Mouse (Mus musculus) embryonic facial prominence, embryonic 13.5 days (tissue): ENCODE data around the gene Gm49510. TPM values are rescaled to one million over a fixed set of nuclear protein-coding genes. Genes with fewer than 3 reads are reported as not detected.

Source experiments
- ATAC-seq: fragments of 200-750 bp; cut with Nextera tagmentation; 2 replicates; pipeline ENCODE4 v1.8.0; 2017; ENCODE audit warnings: low read depth; ENCODE audit not compliant: insufficient number of reproducible peaks, insufficient read depth, low FRiP score, low TSS enrichment
- H3K27ac ChIP-seq: fragments of 300-500 bp; sonication (generic); 2 replicates; pipeline ENCODE4 v1.5.1; 2015; ENCODE audit warnings: moderate library complexity, mild to moderate bottlenecking, inconsistent platforms
- H3K27me3 ChIP-seq: fragments of 300-500 bp; sonication (generic); 2 replicates; pipeline ENCODE4 v1.6.1; 2015; ENCODE audit warnings: mild to moderate bottlenecking, inconsistent platforms
- H3K36me3 ChIP-seq: fragments of 300-500 bp; sonication (generic); 2 replicates; pipeline ENCODE4 v1.6.1; 2015; ENCODE audit warnings: mild to moderate bottlenecking, inconsistent platforms
- H3K4me1 ChIP-seq: fragments of 300-500 bp; sonication (generic); 2 replicates; pipeline ENCODE4 v1.6.1; 2015; ENCODE audit warnings: inconsistent platforms
- H3K4me2 ChIP-seq: fragments of 300-500 bp; sonication (generic); 2 replicates; pipeline ENCODE4 v1.6.1; 2015; ENCODE audit warnings: moderate library complexity, mild to moderate bottlenecking, inconsistent platforms
- H3K4me3 ChIP-seq: fragments of 300-500 bp; sonication (generic); 2 replicates; pipeline ENCODE4 v1.5.1; 2015; ENCODE audit warnings: mild to moderate bottlenecking, inconsistent platforms
- H3K9ac ChIP-seq: fragments of 300-500 bp; sonication (generic); 2 replicates; pipeline ENCODE4 v1.6.1; 2015; ENCODE audit warnings: mild to moderate bottlenecking, inconsistent platforms
- H3K9me3 ChIP-seq: fragments of 300-500 bp; sonication (generic); 2 replicates; pipeline ENCODE4 v1.6.1; 2016; ENCODE audit warnings: inconsistent platforms
- WGBS: fragments of 180-500 bp; shearing (Covaris S2); methylation state at CpG from one replicate; pipeline ENCODE4 v1.1.7; 2015; ENCODE audit warnings: mixed read lengths; 5-methylcytosine and 5-hydroxymethylcytosine counted together
- microRNA-seq: library from miRNA; unstranded; fragments of <30 nt; microRNA quantifications from one replicate; pipeline ENCODE4, GENCODE M21; 2016
- polyA plus RNA-seq: library from polyadenylated mRNA; unstranded; fragments of >200 nt; fragmentation: Nextera tagmentation; extraction: Ambion mirVana; gene quantifications from 2 replicates; pipeline ENCODE4 v1.2.1, GENCODE M21; 2015

Gm49510 gene
- polyA plus RNA-seq, 1 experiment from 2014 or later = 0.18 TPM

DNA sequence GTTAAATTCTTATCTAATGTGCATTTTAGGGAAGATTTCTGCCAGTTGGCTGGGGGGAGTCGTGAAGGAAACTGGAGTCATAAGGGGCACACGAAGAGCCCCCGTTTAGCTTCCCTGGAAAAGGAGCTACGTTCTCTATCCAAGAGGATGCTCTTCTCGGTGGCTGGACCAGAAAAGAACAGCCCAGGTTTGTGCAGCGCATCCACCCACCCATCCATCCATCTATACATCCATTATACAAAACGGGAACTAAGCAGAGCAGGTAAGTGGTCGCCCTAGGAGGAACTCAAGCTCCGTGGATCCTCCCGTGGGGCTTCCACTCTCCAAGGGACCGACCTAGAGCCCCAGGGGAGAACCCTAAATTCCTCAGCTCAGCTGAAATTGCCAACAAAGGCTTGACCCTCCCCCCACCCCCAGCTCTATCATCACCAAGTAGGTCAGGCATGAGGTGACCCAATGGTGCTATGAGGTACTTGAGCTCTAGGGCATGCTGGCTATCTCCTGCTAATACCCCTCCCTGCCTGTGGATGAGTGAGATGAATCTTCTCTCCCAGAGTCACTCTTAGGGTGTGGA is 48.8 kb downstream of the Gm49510 start:
- peak overlapping the region; percentile 49; the same call in 1 of the 2 replicates for H3K27ac ChIP-seq
- peaks cover 9% of the 10 kb centered on the region; the same call in 1 of the 2 replicates for H3K36me3 ChIP-seq
- WGBS = 4% methylated on average over 11 of the region's 11 CpGs
- H3K27me3 ChIP-seq = no peaks in the 10 kb centered on the region
- H3K4me2 ChIP-seq = peak overlapping the region; percentile 73
- H3K9me3 ChIP-seq = no peaks in the 10 kb centered on the region
- H3K4me3 ChIP-seq = peak overlapping the region; percentile 54
- H3K4me1 ChIP-seq = peaks cover 13% of the 10 kb centered on the region; the same call in 1 of the 2 replicates
- ATAC-seq = no peak
- peak overlapping the region; percentile 73 for H3K9ac ChIP-seq

DNA sequence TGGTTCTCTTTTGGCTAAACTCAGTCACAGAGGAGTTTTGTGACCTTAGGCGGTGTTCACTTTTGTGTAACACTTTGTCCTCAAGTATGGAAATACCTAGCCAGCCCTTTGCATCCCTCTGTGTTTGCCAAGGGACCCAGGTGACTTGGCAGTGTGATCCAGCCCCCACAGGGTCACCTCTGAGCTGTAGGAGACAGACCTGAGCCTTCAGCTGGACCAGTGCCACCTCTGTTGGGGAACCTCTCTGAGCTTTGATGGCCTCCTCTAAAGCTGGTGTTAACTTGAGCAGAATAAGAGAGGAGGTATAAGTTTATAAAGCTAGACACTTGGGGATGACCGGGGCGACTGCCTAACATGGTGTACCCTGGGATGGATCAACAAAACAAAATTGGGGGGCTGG is 49.4 kb downstream of the Gm49510 start:
- peaks cover 12% of the 10 kb centered on the region; the same call in 1 of the 2 replicates for H3K36me3 ChIP-seq
- H3K27ac ChIP-seq = no peak overlapping the region
- H3K4me3 ChIP-seq = no peak overlapping the region
- no peak for ATAC-seq
- no peak overlapping the region for H3K9ac ChIP-seq
- peak overlapping the region; percentile 25 for H3K4me2 ChIP-seq
- peaks cover 12% of the 10 kb centered on the region; the same call in 1 of the 2 replicates for H3K4me1 ChIP-seq
- 96% methylated on average over 3 of the region's 3 CpGs for WGBS
- H3K9me3 ChIP-seq = no peaks in the 10 kb centered on the region
- H3K27me3 ChIP-seq = no peaks in the 10 kb centered on the region

DNA sequence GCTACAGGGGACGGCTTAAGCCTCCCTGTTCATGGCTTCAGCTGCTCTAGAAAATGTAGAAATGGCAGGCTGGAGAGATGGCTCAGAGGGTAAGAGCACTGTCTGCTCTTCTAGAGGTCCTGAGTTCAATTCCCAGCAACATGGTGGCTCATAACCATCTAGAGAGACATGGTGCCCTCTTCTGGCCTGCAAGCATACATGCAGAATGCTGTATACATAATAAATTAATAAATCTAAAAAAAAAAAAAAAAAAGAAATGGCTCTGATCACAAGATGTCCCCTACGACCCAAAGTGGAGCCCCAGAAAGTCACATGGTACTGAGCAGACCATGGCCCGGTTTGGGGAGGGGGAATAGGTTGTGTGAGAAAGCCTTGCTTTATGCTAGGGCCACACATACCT is 56.2 kb downstream of the Gm49510 start:
- H3K36me3 ChIP-seq = peaks cover 33% of the 10 kb centered on the region
- WGBS = 67% methylated on average over 3 of the region's 3 CpGs
- H3K27ac ChIP-seq = no peak overlapping the region

DNA sequence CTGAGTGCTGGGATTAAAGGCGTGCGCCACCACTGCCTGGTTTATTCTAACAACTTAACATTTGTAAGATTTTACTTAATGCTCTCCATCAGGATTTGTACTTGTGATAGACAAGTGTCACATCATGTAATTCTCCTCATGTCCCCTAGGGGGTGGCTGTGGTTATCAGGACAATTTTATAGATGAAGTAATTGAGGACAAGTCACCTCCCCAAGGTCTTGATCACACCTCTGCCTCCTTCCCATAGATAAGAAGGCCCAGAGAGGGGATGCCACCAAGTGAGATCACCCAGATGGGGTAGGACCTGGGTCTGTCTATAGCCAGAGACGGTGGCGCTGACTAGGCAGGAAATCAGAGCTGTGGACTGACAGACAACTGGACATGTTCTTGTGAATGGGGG is 56.9 kb downstream of the Gm49510 start:
- no peak for ATAC-seq
- Histone ChIP-seq H3K4me3 (no peak overlapping the region), H3K4me1 (peaks cover 12% of the 10 kb centered on the region), H3K4me2 (no peak overlapping the region), H3K36me3 (peaks cover 40% of the 10 kb centered on the region), H3K9me3 (no peaks in the 10 kb centered on the region), H3K9ac (no peak overlapping the region), H3K27ac (no peak overlapping the region; the same call in 1 of the 2 replicates), H3K27me3 (no peaks in the 10 kb centered on the region)
- 83% methylated on average over 4 of the region's 4 CpGs for WGBS

More for the DNA sequence above, 56.2 kb downstream of the Gm49510 start:
- no peak for ATAC-seq
- no peak overlapping the region for H3K9ac ChIP-seq
- no peak overlapping the region for H3K4me2 ChIP-seq
- no peaks in the 10 kb centered on the region for H3K27me3 ChIP-seq
- no peaks in the 10 kb centered on the region for H3K9me3 ChIP-seq
- H3K4me1 ChIP-seq = peaks cover 12% of the 10 kb centered on the region
- H3K4me3 ChIP-seq = no peak overlapping the region

DNA sequence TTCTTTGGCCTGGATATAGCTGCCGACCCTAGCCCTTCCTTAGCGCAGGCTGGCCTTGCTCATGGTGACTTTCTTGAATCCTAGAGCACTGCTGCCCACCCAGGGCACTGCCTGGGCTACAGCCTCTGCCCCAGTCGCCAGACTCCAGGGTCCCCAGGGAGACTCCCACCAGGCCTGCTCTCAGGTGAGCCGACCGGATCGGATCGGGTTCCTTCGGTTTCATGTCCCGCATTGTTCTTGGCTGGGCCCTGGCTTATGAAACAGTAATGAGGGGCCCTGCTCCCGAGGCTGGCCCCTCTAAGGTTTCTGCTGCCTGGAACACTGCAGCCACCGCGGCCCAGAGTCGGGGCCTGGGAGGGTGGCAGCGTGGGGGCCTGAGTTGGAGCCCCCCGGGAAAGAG is 57.6 kb downstream of the Gm49510 start:
- peak overlapping the region; percentile 73 for H3K27ac ChIP-seq
- H3K4me3 ChIP-seq = no peak overlapping the region
- ATAC-seq = peak; percentile 40
- peaks cover 12% of the 10 kb centered on the region for H3K4me1 ChIP-seq
- 56% methylated on average over 15 of the region's 15 CpGs for WGBS
- peak overlapping the region; percentile 22 for H3K4me2 ChIP-seq
- H3K9me3 ChIP-seq = no peaks in the 10 kb centered on the region
- H3K9ac ChIP-seq = peak overlapping the region; percentile 51
- peaks cover 43% of the 10 kb centered on the region for H3K36me3 ChIP-seq
- H3K27me3 ChIP-seq = no peaks in the 10 kb centered on the region

DNA sequence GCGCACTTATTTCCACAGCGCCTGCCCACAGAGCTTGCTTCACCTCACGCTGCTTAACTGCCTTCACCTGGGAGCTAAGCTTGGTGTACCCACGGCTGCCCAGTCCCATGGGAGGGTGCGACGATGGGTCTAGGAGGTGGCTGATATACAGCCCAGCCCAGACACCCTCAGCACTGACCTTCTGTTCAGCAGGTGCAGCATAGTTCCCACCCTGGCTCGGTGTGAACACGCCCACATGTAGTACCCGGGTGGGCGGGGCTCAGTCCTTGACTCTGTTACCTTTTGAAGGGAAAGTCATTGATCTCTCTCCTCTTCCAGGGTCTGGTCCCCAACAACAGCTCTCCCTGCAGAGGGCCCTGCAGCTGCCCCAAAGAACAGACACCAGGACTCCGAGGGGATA is 60.1 kb downstream of the Gm49510 start:
- Histone ChIP-seq H3K36me3 (peaks cover 45% of the 10 kb centered on the region), H3K9ac (no peak overlapping the region), H3K9me3 (no peaks in the 10 kb centered on the region), H3K4me2 (no peak overlapping the region), H3K4me3 (no peak overlapping the region), H3K27me3 (no peaks in the 10 kb centered on the region), H3K27ac (no peak overlapping the region), H3K4me1 (peaks cover 15% of the 10 kb centered on the region)
- 89% methylated on average over 11 of the region's 11 CpGs for WGBS
- no peak for ATAC-seq

DNA sequence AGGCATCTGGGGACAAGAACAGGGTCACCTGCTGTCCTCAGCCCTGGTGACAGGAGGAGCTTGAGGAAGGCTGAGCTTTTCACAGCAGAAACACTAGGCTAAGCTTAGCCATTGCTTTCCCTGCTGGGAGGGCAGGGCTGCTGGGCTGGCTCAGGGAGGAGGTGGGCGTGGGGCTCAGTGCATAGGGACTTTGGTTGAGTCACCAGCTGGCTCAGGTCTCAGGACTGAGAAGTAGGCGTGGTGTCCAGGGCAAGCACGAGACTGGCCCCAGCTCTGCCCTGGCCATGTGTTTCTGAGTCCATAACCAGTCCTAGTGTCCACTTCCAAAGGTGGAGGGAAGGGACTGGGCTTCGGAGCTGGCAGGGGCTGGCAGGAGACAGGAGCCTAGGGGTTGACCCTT is 60.6 kb downstream of the Gm49510 start:
- 72% methylated on average over 4 of the region's 4 CpGs for WGBS
- H3K9me3 ChIP-seq = no peaks in the 10 kb centered on the region
- H3K9ac ChIP-seq = no peak overlapping the region
- no peak overlapping the region for H3K27ac ChIP-seq
- H3K27me3 ChIP-seq = no peaks in the 10 kb centered on the region
- no peak for ATAC-seq
- H3K4me1 ChIP-seq = peaks cover 15% of the 10 kb centered on the region
- H3K4me3 ChIP-seq = no peak overlapping the region
- no peak overlapping the region for H3K4me2 ChIP-seq
- H3K36me3 ChIP-seq = peaks cover 45% of the 10 kb centered on the region

DNA sequence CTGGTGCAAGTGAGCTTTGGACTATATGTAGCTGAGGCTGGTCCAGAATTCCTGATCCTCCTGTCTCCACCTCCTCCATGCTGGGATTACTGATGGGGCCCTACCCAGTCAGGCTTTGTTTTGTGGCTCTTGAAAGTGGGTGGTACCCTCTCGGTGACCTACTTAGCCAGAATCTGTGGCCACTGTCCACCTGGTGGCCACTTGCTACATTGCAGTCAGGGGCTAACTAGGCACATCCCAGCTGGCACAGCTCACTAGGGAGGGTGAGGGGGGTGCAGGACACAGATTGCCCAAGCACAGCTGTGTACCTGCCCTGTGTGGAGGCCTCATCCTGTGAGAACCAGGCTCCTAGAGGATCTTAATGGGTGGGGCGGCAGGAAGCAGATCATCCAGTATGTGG is 63.4 kb downstream of the Gm49510 start:
- H3K36me3 ChIP-seq = peaks cover 66% of the 10 kb centered on the region

More for the DNA sequence above, 63.4 kb downstream of the Gm49510 start:
- H3K4me3 ChIP-seq = no peak overlapping the region
- H3K9me3 ChIP-seq = no peaks in the 10 kb centered on the region
- WGBS = 38% methylated on average over 2 of the region's 2 CpGs
- no peak overlapping the region for H3K4me2 ChIP-seq
- 0 out of 2 replicates have a peak, but pooled peaks cover 3% of the 10 kb centered on the region for H3K4me1 ChIP-seq
- ATAC-seq = no peak
- H3K27me3 ChIP-seq = no peaks in the 10 kb centered on the region
- no peak overlapping the region for H3K9ac ChIP-seq
- no peak overlapping the region for H3K27ac ChIP-seq

Small RNA genes lying within 50 kb of the gene (microRNA-seq; reads per million reads assigned to microRNA genes)
- gene Mir6955 = not detected

Other genes with a start within 250 kb of the Gm49510 start
- gene Elfn2, start 180.9 kb upstream of the Gm49510 start, polyA plus RNA-seq = 0.06 TPM in 1 of 2 replicates, not detected in the other
- gene Mfng, start 126.2 kb upstream of the Gm49510 start, polyA plus RNA-seq = 16.1 and 18.8 TPM in 2 replicates
- 3.0 and 3.2 TPM in 2 replicates for gene Card10, start 96.6 kb upstream of the Gm49510 start, polyA plus RNA-seq
- gene Cdc42ep1, start 57.0 kb upstream of the Gm49510 start, polyA plus RNA-seq = 25.2 and 28.6 TPM in 2 replicates
- gene Lgals2, start 44.1 kb upstream of the Gm49510 start, polyA plus RNA-seq = 1.3 TPM in 1 of 2 replicates, not detected in the other
- gene Gga1, start 22.5 kb upstream of the Gm49510 start, polyA plus RNA-seq = 42.5 and 51.8 TPM in 2 replicates
- gene Sh3bp1, start 101 bp downstream of the Gm49510 start, polyA plus RNA-seq = 53.3 and 54.4 TPM in 2 replicates
- gene Pdxp, start 14.3 kb downstream of the Gm49510 start, polyA plus RNA-seq = 18.7 and 23.2 TPM in 2 replicates
- 2,193 and 2,304 TPM in 2 replicates for gene Lgals1, start 27.1 kb downstream of the Gm49510 start, polyA plus RNA-seq
- gene Nol12, start 35.3 kb downstream of the Gm49510 start, polyA plus RNA-seq = 54.1 and 57.4 TPM in 2 replicates
- gene Triobp, start 48.1 kb downstream of the Gm49510 start, polyA plus RNA-seq = 37.8 and 38.7 TPM in 2 replicates
- gene H1f0, start 128.8 kb downstream of the Gm49510 start, polyA plus RNA-seq = 533 and 546 TPM in 2 replicates
- gene Galr3, start 142.2 kb downstream of the Gm49510 start, polyA plus RNA-seq = not detected in 2 replicates
- 54.1 and 57.7 TPM in 2 replicates for gene Ankrd54, start 163.2 kb downstream of the Gm49510 start, polyA plus RNA-seq
- gene Eif3l, start 175.5 kb downstream of the Gm49510 start, polyA plus RNA-seq = 232 and 244 TPM in 2 replicates
- 12.8 and 13.8 TPM in 2 replicates for gene Micall1, start 209.2 kb downstream of the Gm49510 start, polyA plus RNA-seq
- 348 and 353 TPM in 2 replicates for gene Polr2f, start 241.3 kb downstream of the Gm49510 start, polyA plus RNA-seq
- gene 1700088E04Rik, start 241.6 kb downstream of the Gm49510 start, polyA plus RNA-seq = 9.7 and 10.2 TPM in 2 replicates